Mouse (Mus musculus): Measurements from ENCODE around the gene Eps8l3.

Gene Eps8l3

GRCm38 (mm10) chr3:107877005-107877404 lies at the start of gene Eps8l3:
Eps8l3 (plus strand) TSS chr3:107877229.
- ChIA-PET CTCF (interaction anchor here (0.7 to 1.5 kb wide), 5 partner anchors 9 to 13 kb away, joined by 3 to 5 read pairs (median 3); no protein-coding TSS in a partner anchor), POLR2A (interaction anchor here in 1 of 4 experiments (1.1 kb wide), 1 partner anchor 10 kb away, joined by 3 read pairs; no protein-coding TSS in a partner anchor)

GRCm38 (mm10) chr3:107827873-107828405 lies 49.1 kb upstream of the Eps8l3 start:
- ChIA-PET CTCF (interaction anchor here in 1 of 4 experiments (1.0 kb wide), 1 partner anchor 39 kb away, joined by 3 read pairs; no protein-coding TSS in a partner anchor), POLR2A (interaction anchor here in 2 of 4 experiments (0.7 to 2.4 kb wide), 4 partner anchors 11 to 373 kb away, joined by 3 to 8 read pairs (median 4); no protein-coding TSS in a partner anchor)

- POLR2A ChIA-PET, result interaction anchor here in 2 of 4 experiments (0.7 to 2.4 kb wide), 5 partner anchors 10 to 372 kb away, joined by 3 to 8 read pairs (median 4); no protein-coding TSS in a partner anchor
These were observed 48.5 kb upstream of the Eps8l3 start for GRCm38 (mm10) chr3:107828518-107828917.

GRCm38 (mm10) chr3:107828997-107829396 lies 48.0 kb upstream of the Eps8l3 start:
- ChIA-PET POLR2A (interaction anchor here in 2 of 4 experiments (0.7 to 2.4 kb wide), 5 partner anchors 10 to 372 kb away, joined by 3 to 8 read pairs (median 4); no protein-coding TSS in a partner anchor), CTCF (interaction anchor here in 1 of 4 experiments (1.0 kb wide), 1 partner anchor 38 kb away, joined by 3 read pairs; no protein-coding TSS in a partner anchor)

More at GRCm38 (mm10) chr3:107828518-107828917, 48.5 kb upstream of the Eps8l3 start:
- CTCF ChIA-PET, result interaction anchor here in 1 of 4 experiments (1.0 kb wide), 1 partner anchor 39 kb away, joined by 3 read pairs; no protein-coding TSS in a partner anchor

- ChIA-PET POLR2A (interaction anchor here in 1 of 4 experiments (1.4 to 2.2 kb wide), 2 partner anchors 17 to 28 kb away, joined by 3 to 4 read pairs; no protein-coding TSS in a partner anchor), CTCF (no interaction called here)
These were observed 47.4 kb upstream of the Eps8l3 start for GRCm38 (mm10) chr3:107829625-107830024.

- ChIA-PET POLR2A (interaction anchor here in 2 of 4 experiments (0.6 to 1.6 kb wide), 6 partner anchors 35 to 499 kb away, joined by 3 to 4 read pairs (median 3); partner anchors contain the start of genes Gnai3 (in 1 of the 2) and Rbm15 (in 1 of the 2)), CTCF (interaction anchor here in 3 of 4 experiments (0.7 to 1.0 kb wide), 4 partner anchors 11 to 82 kb away, joined by 3 to 8 read pairs (median 4); no protein-coding TSS in a partner anchor)
These were observed 45.0 kb upstream of the Eps8l3 start for GRCm38 (mm10) chr3:107831875-107832554.

- ChIA-PET POLR2A (interaction anchor here in 3 of 4 experiments (0.6 to 1.6 kb wide), 8 partner anchors 10 to 499 kb away, joined by 3 to 8 read pairs (median 3); partner anchors contain the start of genes Gnai3 (in 1 of the 3) and Rbm15 (in 1 of the 3)), CTCF (interaction anchor here in 3 of 4 experiments (0.5 to 1.1 kb wide), 12 partner anchors 8 to 448 kb away, joined by 3 to 25 read pairs (median 3); no protein-coding TSS in a partner anchor)
These were observed 44.4 kb upstream of the Eps8l3 start for GRCm38 (mm10) chr3:107832645-107833044.

- CTCF ChIA-PET, result interaction anchor here in 3 of 4 experiments (0.7 to 1.1 kb wide), 5 partner anchors 9 to 136 kb away, joined by 3 to 25 read pairs (median 3); no protein-coding TSS in a partner anchor
- POLR2A ChIA-PET, result interaction anchor here in 2 of 4 experiments (0.7 to 1.1 kb wide), 3 partner anchors 17 to 313 kb away, joined by 3 to 4 read pairs (median 3); partner anchors contain the start of gene Gnai3 (in 1 of the 2)
These were observed 43.7 kb upstream of the Eps8l3 start for GRCm38 (mm10) chr3:107833370-107833769.

- ChIA-PET CTCF (interaction anchor here in 3 of 4 experiments (0.6 to 1.1 kb wide), 4 partner anchors 16 to 144 kb away, joined by 3 to 6 read pairs (median 4); no protein-coding TSS in a partner anchor), POLR2A (interaction anchor here in 1 of 4 experiments (0.7 kb wide), 1 partner anchor 315 kb away, joined by 3 read pairs; no protein-coding TSS in a partner anchor)
These were observed 43.1 kb upstream of the Eps8l3 start for GRCm38 (mm10) chr3:107833872-107834341.

GRCm38 (mm10) chr3:107835301-107835700 lies 41.7 kb upstream of the Eps8l3 start:
- POLR2A ChIA-PET, result interaction anchor here in 1 of 4 experiments (1.7 kb wide), 1 partner anchor 11 kb away, joined by 6 read pairs; no protein-coding TSS in a partner anchor
- CTCF ChIA-PET, result no interaction called here

- POLR2A ChIA-PET, result interaction anchor here in 1 of 4 experiments (1.0 kb wide), 1 partner anchor 17 kb away, joined by 4 read pairs; no protein-coding TSS in a partner anchor
- CTCF ChIA-PET, result no interaction called here
These were observed 37.2 kb upstream of the Eps8l3 start for GRCm38 (mm10) chr3:107839855-107840254.

- ChIA-PET CTCF (interaction anchor here in 1 of 4 experiments (0.6 to 1.2 kb wide), 2 partner anchors 8 to 27 kb away, joined by 4 to 5 read pairs; no protein-coding TSS in a partner anchor), POLR2A (interaction anchor here in 1 of 4 experiments (1.0 to 1.4 kb wide), 2 partner anchors 12 to 18 kb away, joined by 3 to 4 read pairs; no protein-coding TSS in a partner anchor)
These were observed 36.2 kb upstream of the Eps8l3 start for GRCm38 (mm10) chr3:107840855-107841254.

GRCm38 (mm10) chr3:107841370-107841769 lies 35.7 kb upstream of the Eps8l3 start:
- POLR2A ChIA-PET, result interaction anchor here in 1 of 4 experiments (1.4 kb wide), 1 partner anchor 12 kb away, joined by 3 read pairs; no protein-coding TSS in a partner anchor
- CTCF ChIA-PET, result interaction anchor here in 1 of 4 experiments (1.2 kb wide), 1 partner anchor 26 kb away, joined by 4 read pairs; no protein-coding TSS in a partner anchor

- ChIA-PET CTCF (no interaction called here), POLR2A (no interaction called here)
These were observed 33.6 kb upstream of the Eps8l3 start for GRCm38 (mm10) chr3:107843406-107843805.

- POLR2A ChIA-PET, result interaction anchor here in 1 of 4 experiments (0.5 kb wide), 1 partner anchor 331 kb away, joined by 3 read pairs; no protein-coding TSS in a partner anchor
- CTCF ChIA-PET, result interaction anchor here in 1 of 4 experiments (0.6 kb wide), 1 partner anchor 96 kb away, joined by 3 read pairs; no protein-coding TSS in a partner anchor
These were observed 33.0 kb upstream of the Eps8l3 start for GRCm38 (mm10) chr3:107844001-107844400.

- CTCF ChIA-PET, result interaction anchor here in 1 of 4 experiments (0.6 kb wide), 1 partner anchor 96 kb away, joined by 3 read pairs; no protein-coding TSS in a partner anchor
- POLR2A ChIA-PET, result interaction anchor here in 1 of 4 experiments (0.5 kb wide), 1 partner anchor 330 kb away, joined by 3 read pairs; no protein-coding TSS in a partner anchor
These were observed 32.5 kb upstream of the Eps8l3 start for GRCm38 (mm10) chr3:107844499-107844898.

- ChIA-PET CTCF (no interaction called here), POLR2A (no interaction called here)
These were observed 30.9 kb upstream of the Eps8l3 start for GRCm38 (mm10) chr3:107846175-107846574.

- ChIA-PET CTCF (no interaction called here), POLR2A (no interaction called here)
These were observed 30.2 kb upstream of the Eps8l3 start for GRCm38 (mm10) chr3:107846835-107847234.

Measured in embryonic stem cell, embryonic (primary cell).